Mouse (Mus musculus) liver, embryonic 14.5 days (tissue): ENCODE results near the gene Acvrl1.

ENCODE experiments used
- CTCF ChIP-seq: IDR thresholded peaks from 2 replicates; pipeline ENCODE4 v1.5.1; 2016; ENCODE audit warnings: antibody characterized with exemption, low read depth, control low read depth
- EP300 ChIP-seq: IDR thresholded peaks from 2 replicates; pipeline ENCODE4 v1.6.1; 2016; ENCODE audit warnings: antibody characterized with exemption, low read depth

- no peak for TF ChIP-seq CTCF
- no peak for TF ChIP-seq EP300
Observed at GRCm38 (mm10) chr15:101154700-101155616, 26.6 kb downstream of the Acvrl1 start.
